Mouse (Mus musculus) liver, embryonic 16.5 days (tissue): ENCODE data around the gene Gucd1. TPM values are rescaled to one million over a fixed set of nuclear protein-coding genes. Genes with fewer than 3 reads are reported as not detected.
"Not testable (repeated sequence)": the region's sequence is repeated elsewhere in the genome, so short reads cannot be mapped to it uniquely, and the experiment has no call there.

Experiments
- ATAC-seq: fragments of 200-750 bp; cut with Nextera tagmentation; 2 replicates; pipeline ENCODE4 v1.8.0; 2017; ENCODE audit warnings: low read depth, mild to moderate bottlenecking, moderate number of reproducible peaks, moderate library complexity
- H3K27ac ChIP-seq: fragments of 300-500 bp; sonication (generic); 2 replicates; pipeline ENCODE4 v1.5.1; 2014; ENCODE audit warnings: mild to moderate bottlenecking, low read length
- H3K27me3 ChIP-seq: fragments of 300-500 bp; sonication (generic); 2 replicates; pipeline ENCODE4 v1.6.1; 2014; ENCODE audit warnings: low read depth, low read length, mixed read lengths; ENCODE audit not compliant: control insufficient read depth, insufficient read depth
- H3K36me3 ChIP-seq: fragments of 300-500 bp; sonication (generic); 2 replicates; pipeline ENCODE4 v1.6.1; 2014; ENCODE audit warnings: mild to moderate bottlenecking; ENCODE audit not compliant: control insufficient read depth, insufficient read depth
- H3K4me1 ChIP-seq: fragments of 300-500 bp; sonication (generic); 2 replicates; pipeline ENCODE4 v1.6.1; 2014; ENCODE audit warnings: low read depth, low read length, mixed read lengths; ENCODE audit not compliant: control insufficient read depth
- H3K4me2 ChIP-seq: fragments of 300-500 bp; sonication (generic); 2 replicates; pipeline ENCODE4 v1.6.1; 2014; ENCODE audit warnings: low read depth, low read length, mixed read lengths
- H3K4me3 ChIP-seq: fragments of 300-500 bp; sonication (generic); 2 replicates; pipeline ENCODE4 v1.5.1; 2014; ENCODE audit warnings: low read depth, mild to moderate bottlenecking, low read length
- H3K9ac ChIP-seq: fragments of 300-500 bp; sonication (generic); 2 replicates; pipeline ENCODE4 v1.6.1; 2014; ENCODE audit warnings: low read depth, low read length
- H3K9me3 ChIP-seq: fragments of 300-500 bp; sonication (generic); replicated peaks from 2 replicates; pipeline ENCODE4 v1.6.1; 2016; ENCODE audit warnings: low read length; ENCODE audit not compliant: control insufficient read depth
- WGBS: fragments of 180-500 bp; shearing (Covaris S2); extraction: QIAGEN DNeasy Blood & Tissue Kit; methylation state at CpG from one replicate; pipeline ENCODE4 v1.1.7; 2014; ENCODE audit not compliant: insufficient replicate concordance; 5-methylcytosine and 5-hydroxymethylcytosine counted together
- polyA plus RNA-seq: library from polyadenylated mRNA; unstranded; fragments of >200 nt; fragmentation: Nextera tagmentation; extraction: Ambion mirVana; gene quantifications from 2 replicates; pipeline ENCODE4 v1.2.1, GENCODE M21; 2015

Gucd1 gene
- polyA plus RNA-seq, 1 experiment from 2014 or later, result 69.3 TPM

- no peak for ATAC-seq
- Histone ChIP-seq H3K9me3 (no peaks in the 10 kb centered on the region), H3K9ac (no peak overlapping the region), H3K4me1 (no peaks in the 10 kb centered on the region; the same call in 1 of the 2 replicates), H3K36me3 (no peaks in the 10 kb centered on the region), H3K27me3 (no peaks in the 10 kb centered on the region), H3K4me3 (no peak overlapping the region), H3K4me2 (no peak overlapping the region), H3K27ac (no peak overlapping the region)
- WGBS, result 62% methylated on average over 7 of the region's 7 CpGs
Observed at GRCm38 (mm10) chr10:75414925-75415324, 102.8 kb downstream of the Gucd1 start.

GRCm38 (mm10) chr10:75412114-75413103 lies 105.4 kb downstream of the Gucd1 start:
- ATAC-seq, result peak; percentile 38
- no peak overlapping the region for H3K9ac ChIP-seq
- H3K4me2 ChIP-seq, result no peak overlapping the region
- 63% methylated on average over 27 of the region's 27 CpGs for WGBS
- no peaks in the 10 kb centered on the region for H3K9me3 ChIP-seq
- H3K27ac ChIP-seq, result peak overlapping the region; percentile 79
- no peaks in the 10 kb centered on the region for H3K27me3 ChIP-seq
- no peaks in the 10 kb centered on the region for H3K36me3 ChIP-seq
- no peaks in the 10 kb centered on the region; the same call in 1 of the 2 replicates for H3K4me1 ChIP-seq
- no peak overlapping the region for H3K4me3 ChIP-seq

GRCm38 (mm10) chr10:75411343-75412113 lies 106.2 kb downstream of the Gucd1 start:
- H3K9ac ChIP-seq, result 0 out of 2 replicates have a peak overlapping the region, but pooled peaks have one; percentile 15
- not testable (repeated sequence) for H3K9me3 ChIP-seq, H3K4me3 ChIP-seq, H3K4me1 ChIP-seq, H3K27me3 ChIP-seq, H3K36me3 ChIP-seq
- ATAC-seq, result peak; percentile 86
- WGBS, result 15% methylated on average over 8 of the region's 10 CpGs
- H3K27ac ChIP-seq, result peak overlapping the region; percentile 70
- H3K4me2 ChIP-seq, result 0 out of 2 replicates have a peak overlapping the region, but pooled peaks have one; percentile 1

GRCm38 (mm10) chr10:75407741-75408140 lies 110.0 kb downstream of the Gucd1 start:
- Histone ChIP-seq H3K4me3 (peak overlapping the region; percentile 22; the same call in 1 of the 2 replicates), H3K27ac (no peak overlapping the region), H3K27me3 (no peaks in the 10 kb centered on the region), H3K9me3 (no peaks in the 10 kb centered on the region), H3K36me3 (no peaks in the 10 kb centered on the region), H3K9ac (no peak overlapping the region), H3K4me2 (no peak overlapping the region), H3K4me1 (no peaks in the 10 kb centered on the region; the same call in 1 of the 2 replicates)
- ATAC-seq, result peak; percentile 57
- 54% methylated on average over 4 of the region's 4 CpGs for WGBS

GRCm38 (mm10) chr10:75406755-75407154 lies 111.0 kb downstream of the Gucd1 start:
- peak; percentile 76 for ATAC-seq
- no peaks in the 10 kb centered on the region for H3K27me3 ChIP-seq
- H3K4me2 ChIP-seq, result no peak overlapping the region
- 56% methylated on average over 13 of the region's 13 CpGs for WGBS
- H3K4me3 ChIP-seq, result peak overlapping the region; percentile 22
- no peaks in the 10 kb centered on the region for H3K9me3 ChIP-seq
- no peak overlapping the region for H3K27ac ChIP-seq
- no peaks in the 10 kb centered on the region for H3K4me1 ChIP-seq
- H3K36me3 ChIP-seq, result no peaks in the 10 kb centered on the region
- H3K9ac ChIP-seq, result no peak overlapping the region

GRCm38 (mm10) chr10:75405916-75406315 lies 111.9 kb downstream of the Gucd1 start:
- WGBS, result 68% methylated on average over 8 of the region's 8 CpGs

GRCm38 (mm10) chr10:75400958-75401357 lies 116.8 kb downstream of the Gucd1 start, which contains the start of gene Upb1:
Gene Upb1, plus strand, starts transcription at chr10:75401115.
- no peak for ATAC-seq
- H3K4me1 ChIP-seq, result peaks cover 3% of the 10 kb centered on the region
- H3K9me3 ChIP-seq, result no peaks in the 10 kb centered on the region
- H3K36me3 ChIP-seq, result no peaks in the 10 kb centered on the region
- H3K27ac ChIP-seq, result no peak within 1 kb of the TSS
- H3K4me3 ChIP-seq, result no peak within 1 kb of the TSS
- WGBS, result 56% methylated on average over 4 of the region's 4 CpGs
- H3K9ac ChIP-seq, result no peak within 1 kb of the TSS
- H3K27me3 ChIP-seq, result no peaks in the 10 kb centered on the region
- no peak within 1 kb of the TSS for H3K4me2 ChIP-seq

More at GRCm38 (mm10) chr10:75405916-75406315, 111.9 kb downstream of the Gucd1 start:
- Histone ChIP-seq H3K4me2 (no peak overlapping the region), H3K27ac (no peak overlapping the region), H3K27me3 (no peaks in the 10 kb centered on the region), H3K4me3 (no peak overlapping the region), H3K9me3 (no peaks in the 10 kb centered on the region), H3K4me1 (no peaks in the 10 kb centered on the region), H3K36me3 (no peaks in the 10 kb centered on the region), H3K9ac (no peak overlapping the region)
- ATAC-seq, result no peak

- Histone ChIP-seq H3K27me3 (no peaks in the 10 kb centered on the region), H3K4me1 (peaks cover 3% of the 10 kb centered on the region), H3K36me3 (no peaks in the 10 kb centered on the region), H3K27ac (no peak overlapping the region), H3K9me3 (no peaks in the 10 kb centered on the region), H3K9ac (no peak overlapping the region), H3K4me2 (no peak overlapping the region), H3K4me3 (no peak overlapping the region)
- 13% methylated on average over 14 of the region's 14 CpGs for WGBS
- 0 out of 2 replicates have a peak, but pooled peaks have one; percentile 21 for ATAC-seq
Observed at GRCm38 (mm10) chr10:75396966-75397365, 120.8 kb downstream of the Gucd1 start.
